Mouse (Mus musculus) small intestine, adult 2 months (tissue): ENCODE data around the gene Wdr78.

Source experiments
- CTCF ChIP-seq: fragments of 200-500 bp; IDR thresholded peaks from 2 replicates; pipeline ENCODE4 v1.5.1; 2012; ENCODE audit warnings: low read depth, mild to moderate bottlenecking, control low read depth, inconsistent platforms, low read length, moderate library complexity, mixed read lengths; ENCODE audit not compliant: insufficient replicate concordance, insufficient read length; ENCODE audit errors: extremely low read depth
- POLR2A ChIP-seq: fragments of 200-500 bp; IDR thresholded peaks from 2 replicates; pipeline ENCODE4 v1.6.1; 2012; ENCODE audit warnings: low read depth, mild to moderate bottlenecking, control low read depth, inconsistent platforms, low read length, moderate library complexity

DNA sequence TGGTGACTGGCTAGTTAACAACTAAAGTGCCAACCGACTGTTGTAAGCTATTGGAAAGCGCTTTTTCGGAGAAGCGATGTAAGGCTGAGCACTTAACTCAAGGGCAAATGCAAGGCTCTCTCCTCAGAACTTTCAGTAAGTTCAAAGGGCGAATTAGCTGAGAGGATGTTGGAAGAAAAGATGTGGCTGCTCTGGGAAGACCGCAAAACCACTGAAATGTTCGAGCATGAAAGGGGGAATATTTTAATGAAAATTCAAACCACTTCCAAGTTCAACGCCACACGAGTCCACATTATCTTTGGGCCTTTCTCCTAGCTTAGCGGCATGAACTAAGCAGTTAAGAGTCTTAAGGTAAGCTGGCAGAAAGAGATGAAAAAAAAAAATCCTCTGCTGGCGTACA lies 953 bp downstream of the Wdr78 start:
- no peak for TF ChIP-seq POLR2A
- no peak for TF ChIP-seq CTCF
